Mouse (Mus musculus): ENCODE results near the gene Gm20489. TPM values are rescaled to one million over a fixed set of nuclear protein-coding genes. Genes with fewer than 3 reads are reported as not detected.

The Gm20489 gene
- polyA plus RNA-seq, 1 experiment from 2014 or later: not detected

DNA sequence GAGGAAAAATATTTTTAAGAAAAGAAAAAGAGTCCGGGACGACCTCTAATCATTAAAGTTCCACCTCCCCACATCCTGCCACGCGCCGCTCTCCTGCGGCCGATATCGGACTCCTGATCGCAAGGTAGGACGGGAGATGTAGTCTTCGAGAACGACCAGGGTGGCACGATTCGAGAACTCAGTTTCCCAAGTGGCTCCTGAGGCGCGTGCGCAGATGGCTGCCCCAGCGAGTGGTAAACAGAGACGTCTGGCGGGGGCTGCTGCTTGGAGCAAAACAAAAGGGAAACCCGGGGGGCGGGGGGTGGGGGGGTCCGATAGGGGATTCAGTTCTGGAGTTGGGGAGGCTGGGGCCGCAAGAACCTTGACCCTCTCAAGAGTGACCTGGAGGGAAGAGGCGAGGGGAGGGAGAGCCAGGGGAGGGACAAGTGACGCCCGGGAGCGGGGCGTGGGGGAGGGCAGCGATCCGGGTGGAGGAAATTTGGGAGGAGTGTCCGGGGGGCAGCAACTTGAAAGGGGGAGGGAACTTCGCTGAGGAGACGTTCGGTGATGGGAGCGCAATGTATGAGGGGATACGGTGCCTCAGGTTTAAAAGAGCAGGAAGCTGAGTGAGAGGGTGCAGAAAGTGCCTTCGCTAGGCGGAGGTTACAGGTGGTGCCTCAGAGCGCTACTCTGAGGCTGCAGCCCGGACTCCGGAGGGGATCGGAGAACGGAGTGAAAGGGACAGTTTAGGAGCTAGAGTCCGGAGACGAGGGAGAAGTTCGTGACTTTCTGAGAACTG is 14.7 kb downstream of the Gm20489 start, which contains the start of gene Foxo4:
Gene Foxo4, plus strand, starts transcription at position 577 of the 778 bp plus-strand sequence.
- DNase-seq (ENCODE audit: low spot score): peak; percentile 86
- H3K27me3 ChIP-seq (ENCODE audit: insufficient read depth, poor library complexity, severe bottlenecking): peaks cover 23% of the 10 kb centered on the region
- H3K4me1 ChIP-seq (replicated peaks): peaks cover 12% of the 10 kb centered on the region; the same call in 1 of the 2 replicates
- H3K27ac ChIP-seq: peak within 1 kb of the TSS; percentile 87
- H3K36me3 ChIP-seq: peaks cover 10% of the 10 kb centered on the region; the same call in 1 of the 2 replicates
- WGBS: 19% methylated on average over 47 of the region's 47 CpGs
- peak within 1 kb of the TSS; percentile 59 for H3K4me3 ChIP-seq
- H3K9me3 ChIP-seq: no peaks in the 10 kb centered on the region

GRCm38 (mm10) chrX:101245011-101245410 is 23.8 kb downstream of the Gm20489 start:
- no peak for DNase-seq (ENCODE audit: low spot score)
- Histone ChIP-seq H3K27me3 (ENCODE audit: insufficient read depth, poor library complexity, severe bottlenecking) (no peaks in the 10 kb centered on the region), H3K4me1 (replicated peaks) (no peaks in the 10 kb centered on the region), H3K36me3 (no peaks in the 10 kb centered on the region), H3K4me3 (no peak overlapping the region), H3K27ac (no peak overlapping the region), H3K9me3 (no peaks in the 10 kb centered on the region)
- 12% methylated on average over 1 of the region's 1 CpGs for WGBS

DNA sequence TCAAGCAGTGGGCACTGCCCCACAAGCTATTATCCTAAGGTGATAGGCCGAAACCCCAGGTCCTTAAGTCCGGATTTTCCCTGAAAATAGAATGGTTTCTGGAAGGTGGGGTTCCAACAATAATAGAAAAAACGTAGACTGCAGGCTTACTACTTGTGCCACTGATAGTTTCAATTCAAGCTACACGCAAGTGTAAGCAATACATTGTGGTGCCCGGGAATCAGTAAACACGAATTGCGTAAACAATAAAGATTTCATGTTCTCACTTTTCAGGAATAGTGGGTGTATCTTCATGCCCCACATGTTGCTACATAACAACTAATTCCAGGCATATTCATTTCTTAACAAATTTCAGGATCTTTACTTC is 46.0 kb downstream of the Gm20489 start:
- Histone ChIP-seq H3K36me3 (peaks cover 7% of the 10 kb centered on the region; the same call in 1 of the 2 replicates), H3K27ac (peak overlapping the region; percentile 74), H3K27me3 (ENCODE audit: insufficient read depth, poor library complexity, severe bottlenecking) (peaks cover 12% of the 10 kb centered on the region), H3K4me3 (peak overlapping the region; percentile 68), H3K9me3 (no peaks in the 10 kb centered on the region), H3K4me1 (replicated peaks) (0 out of 2 replicates have a peak, but pooled peaks cover 6% of the 10 kb centered on the region)
- 36% methylated on average over 7 of the region's 7 CpGs for WGBS
- DNase-seq (ENCODE audit: low spot score): no peak

- Histone ChIP-seq H3K27me3 (ENCODE audit: insufficient read depth, poor library complexity, severe bottlenecking) (peaks cover 12% of the 10 kb centered on the region), H3K4me1 (replicated peaks) (0 out of 2 replicates have a peak, but pooled peaks cover 6% of the 10 kb centered on the region)
- WGBS: 17% methylated on average over 55 of the region's 55 CpGs
Measured at GRCm38 (mm10) chrX:101221834-101222795, 46.7 kb downstream of the Gm20489 start, which contains the start of gene Snx12. TSS of gene Snx12 (minus strand) at chrX:101222563.

More at GRCm38 (mm10) chrX:101221834-101222795, 46.7 kb downstream of the Gm20489 start, which contains the start of gene Snx12:
- Histone ChIP-seq H3K9me3 (no peaks in the 10 kb centered on the region), H3K4me3 (peak within 1 kb of the TSS; percentile 68), H3K27ac (peak within 1 kb of the TSS; percentile 89), H3K36me3 (peaks cover 7% of the 10 kb centered on the region; the same call in 1 of the 2 replicates)
- DNase-seq (ENCODE audit: low spot score): peak; percentile 86

Other genes starting within 250 kb of the Gm20489 start
- 0.04 TPM in 1 of 2 replicates, not detected in the other for gene Tex11, start 209.4 kb downstream of the Gm20489 start, polyA plus RNA-seq (2016; fragmentation: Nextera tagmentation; extraction: Ambion mirVana)
- gene Slc7a3, start 183.0 kb downstream of the Gm20489 start, polyA plus RNA-seq (2016; fragmentation: Nextera tagmentation; extraction: Ambion mirVana): 0.50 and 1.5 TPM in 2 replicates
- 64.3 and 69.3 TPM in 2 replicates for gene Snx12, start 46.5 kb downstream of the Gm20489 start, polyA plus RNA-seq (2016; fragmentation: Nextera tagmentation; extraction: Ambion mirVana)
- 1.3 and 2.3 TPM in 2 replicates for gene Foxo4, start 14.5 kb downstream of the Gm20489 start, polyA plus RNA-seq (2016; fragmentation: Nextera tagmentation; extraction: Ambion mirVana)
- not detected in 2 replicates for gene Gm614, start 5.0 kb downstream of the Gm20489 start, polyA plus RNA-seq (2016; fragmentation: Nextera tagmentation; extraction: Ambion mirVana)
- gene Il2rg, start 768 bp downstream of the Gm20489 start, polyA plus RNA-seq (2016; fragmentation: Nextera tagmentation; extraction: Ambion mirVana): 4.8 and 5.0 TPM in 2 replicates
- gene Med12, start 5.0 kb upstream of the Gm20489 start, polyA plus RNA-seq (2016; fragmentation: Nextera tagmentation; extraction: Ambion mirVana): 34.7 and 38.6 TPM in 2 replicates
- 5.8 and 14.8 TPM in 2 replicates for gene Nlgn3, start 30.1 kb upstream of the Gm20489 start, polyA plus RNA-seq (2016; fragmentation: Nextera tagmentation; extraction: Ambion mirVana)
- 0.46 TPM in 1 of 2 replicates, not detected in the other for gene Gjb1, start 107.4 kb upstream of the Gm20489 start, polyA plus RNA-seq (2016; fragmentation: Nextera tagmentation; extraction: Ambion mirVana)
- 21.4 and 22.0 TPM in 2 replicates for gene Zmym3, start 151.8 kb upstream of the Gm20489 start, polyA plus RNA-seq (2016; fragmentation: Nextera tagmentation; extraction: Ambion mirVana)
- gene Nono, start 160.3 kb upstream of the Gm20489 start, polyA plus RNA-seq (2016; fragmentation: Nextera tagmentation; extraction: Ambion mirVana): 554 and 625 TPM in 2 replicates
- gene Itgb1bp2, start 180.1 kb upstream of the Gm20489 start, polyA plus RNA-seq (2016; fragmentation: Nextera tagmentation; extraction: Ambion mirVana): 1.7 and 2.1 TPM in 2 replicates

All from hindbrain, embryonic 10.5 days (tissue).